Mouse (Mus musculus): ENCODE data around the gene Olfr1246.
"Not testable (repeated sequence)": the region's sequence is repeated elsewhere in the genome, so short reads cannot be mapped to it uniquely, and the experiment has no call there.

The Olfr1246 gene

GRCm38 (mm10) chr2:89593057-89593456 is at the start of gene Olfr1246:
Gene Olfr1246, minus strand, starts transcription at chr2:89593157.
- no peak for DNase-seq (ENCODE audit: low spot score in 2 of 2)

GRCm38 (mm10) chr2:89634883-89635282 is 41.9 kb upstream of the Olfr1246 start, which contains the start of gene Olfr1249:
Gene Olfr1249, minus strand, starts transcription at chr2:89634983.
- no peak for DNase-seq (ENCODE audit: low spot score in 2 of 2)

- not testable (repeated sequence) for DNase-seq (ENCODE audit: low spot score in 2 of 2)
These were observed 25.2 kb upstream of the Olfr1246 start, which contains the start of gene Olfr1248 for GRCm38 (mm10) chr2:89618145-89618544. Gene Olfr1248, minus strand, starts transcription at chr2:89618245.

GRCm38 (mm10) chr2:89614030-89614429 is 21.1 kb upstream of the Olfr1246 start, which contains the start of gene Olfr1247:
Gene Olfr1247, minus strand, starts transcription at chr2:89614130.
- DNase-seq (ENCODE audit: low spot score in 2 of 2) = no peak

- no peak for DNase-seq (ENCODE audit: low spot score in 2 of 2)
These were observed 14.6 kb downstream of the Olfr1246 start, which contains the start of gene Olfr1245 for GRCm38 (mm10) chr2:89578347-89578746. Gene Olfr1245, minus strand, starts transcription at chr2:89578447.

- DNase-seq (ENCODE audit: low spot score in 2 of 2) = not testable (repeated sequence)
These were observed 30.3 kb downstream of the Olfr1246 start for GRCm38 (mm10) chr2:89562706-89563105.

- no peak for DNase-seq (ENCODE audit: low spot score in 2 of 2)
These were observed 48.4 kb downstream of the Olfr1246 start for GRCm38 (mm10) chr2:89544516-89544915.

GRCm38 (mm10) chr2:89539923-89540322 is 53.0 kb downstream of the Olfr1246 start:
- no peak for DNase-seq (ENCODE audit: low spot score in 2 of 2)

Measured in spleen, postnatal 10 days (tissue).